Mouse (Mus musculus): ENCODE data around the gene Prlh. TPM values are rescaled to one million over a fixed set of nuclear protein-coding genes. Genes with fewer than 3 reads are reported as not detected.

The Prlh gene
- polyA plus RNA-seq (2012; rRNA removed) (not detected in 2 replicates), polyA plus RNA-seq (2014; fragmentation: Nextera tagmentation; extraction: Ambion mirVana) (not detected in 2 replicates)

- H3K27me3 ChIP-seq (ENCODE audit: control insufficient read depth, insufficient read depth, low read length) = no peaks in the 10 kb centered on the region
- H3K4me2 ChIP-seq (ENCODE audit: low read depth) = no peak within 1 kb of the TSS
- no peak within 1 kb of the TSS for H3K9ac ChIP-seq (replicated peaks)
- H3K4me1 ChIP-seq (replicated peaks; ENCODE audit: control insufficient read depth in 2 of 2, insufficient read depth in 2 of 2, low read length in 1 of 2) = peaks cover 0 to 6% of the 10 kb centered on the region in 2 experiments; a peak in 2 of 4 replicates
- H3K9me3 ChIP-seq (ENCODE audit: control insufficient read depth, low read length) = no peaks in the 10 kb centered on the region
- H3K4me3 ChIP-seq (ENCODE audit: insufficient read depth in 1 of 2, low read depth in 2 of 2, low read length in 2 of 2) = no peak within 1 kb of the TSS
- no peak within 1 kb of the TSS for H3K27ac ChIP-seq
- ATAC-seq (ENCODE audit: insufficient read depth) = no peak
- TF ChIP-seq EP300 (IDR thresholded peaks at IDR 0.05; ENCODE audit: low read depth) (no peak), CTCF (IDR thresholded peaks at IDR 0.05; ENCODE audit: low read depth) (no peak)
- no peaks in the 10 kb centered on the region for H3K36me3 ChIP-seq (replicated peaks; ENCODE audit: control insufficient read depth, insufficient read depth, low read depth)
- 65% methylated on average over 8 of the region's 8 CpGs for WGBS (ENCODE audit: insufficient replicate concordance)
- DNase-seq (ENCODE audit: low read depth in 3 of 3, low spot score in 3 of 3) = no peak
Measured at GRCm38 (mm10) chr1:90952808-90953207, at the start of gene Prlh. Gene Prlh (plus strand): TSS chr1:90953108.

- Histone ChIP-seq H3K9ac (replicated peaks) (no peak overlapping the region), H3K27ac (no peak overlapping the region), H3K4me3 (ENCODE audit: insufficient read depth in 1 of 2, low read depth in 2 of 2, low read length in 2 of 2) (no peak overlapping the region), H3K36me3 (replicated peaks; ENCODE audit: control insufficient read depth, insufficient read depth, low read depth) (no peaks in the 10 kb centered on the region), H3K9me3 (ENCODE audit: control insufficient read depth, low read length) (no peaks in the 10 kb centered on the region), H3K4me1 (replicated peaks; ENCODE audit: control insufficient read depth in 2 of 2, insufficient read depth in 2 of 2, low read length in 1 of 2) (no peaks in the 10 kb centered on the region), H3K4me2 (ENCODE audit: low read depth) (no peak overlapping the region), H3K27me3 (ENCODE audit: control insufficient read depth, insufficient read depth, low read length) (no peaks in the 10 kb centered on the region)
- ATAC-seq (ENCODE audit: insufficient read depth) = no peak
- 25% methylated on average over 3 of the region's 3 CpGs for WGBS (ENCODE audit: insufficient replicate concordance)
- no peak for DNase-seq (ENCODE audit: low read depth in 3 of 3, low spot score in 3 of 3)
- TF ChIP-seq EP300 (IDR thresholded peaks at IDR 0.05; ENCODE audit: low read depth) (no peak), CTCF (IDR thresholded peaks at IDR 0.05; ENCODE audit: low read depth) (no peak)
Measured at GRCm38 (mm10) chr1:90903211-90903945, 49.5 kb upstream of the Prlh start.

- Histone ChIP-seq H3K36me3 (replicated peaks; ENCODE audit: control insufficient read depth, insufficient read depth, low read depth) (no peaks in the 10 kb centered on the region), H3K27ac (no peak overlapping the region), H3K4me2 (ENCODE audit: low read depth) (no peak overlapping the region), H3K4me3 (ENCODE audit: insufficient read depth in 1 of 2, low read depth in 2 of 2, low read length in 2 of 2) (no peak overlapping the region), H3K9me3 (ENCODE audit: control insufficient read depth, low read length) (no peaks in the 10 kb centered on the region), H3K4me1 (replicated peaks; ENCODE audit: control insufficient read depth in 2 of 2, insufficient read depth in 2 of 2, low read length in 1 of 2) (no peaks in the 10 kb centered on the region), H3K27me3 (ENCODE audit: control insufficient read depth, insufficient read depth, low read length) (no peaks in the 10 kb centered on the region), H3K9ac (replicated peaks) (no peak overlapping the region)
- TF ChIP-seq CTCF (IDR thresholded peaks at IDR 0.05; ENCODE audit: low read depth) = no peak
- no peak for TF ChIP-seq EP300 (IDR thresholded peaks at IDR 0.05; ENCODE audit: low read depth)
- 61% methylated on average over 8 of the region's 8 CpGs for WGBS (ENCODE audit: insufficient replicate concordance)
- no peak for DNase-seq (ENCODE audit: low read depth in 3 of 3, low spot score in 3 of 3)
- ATAC-seq (ENCODE audit: insufficient read depth) = no peak
Measured at GRCm38 (mm10) chr1:90903971-90904458, 48.9 kb upstream of the Prlh start.

DNA sequence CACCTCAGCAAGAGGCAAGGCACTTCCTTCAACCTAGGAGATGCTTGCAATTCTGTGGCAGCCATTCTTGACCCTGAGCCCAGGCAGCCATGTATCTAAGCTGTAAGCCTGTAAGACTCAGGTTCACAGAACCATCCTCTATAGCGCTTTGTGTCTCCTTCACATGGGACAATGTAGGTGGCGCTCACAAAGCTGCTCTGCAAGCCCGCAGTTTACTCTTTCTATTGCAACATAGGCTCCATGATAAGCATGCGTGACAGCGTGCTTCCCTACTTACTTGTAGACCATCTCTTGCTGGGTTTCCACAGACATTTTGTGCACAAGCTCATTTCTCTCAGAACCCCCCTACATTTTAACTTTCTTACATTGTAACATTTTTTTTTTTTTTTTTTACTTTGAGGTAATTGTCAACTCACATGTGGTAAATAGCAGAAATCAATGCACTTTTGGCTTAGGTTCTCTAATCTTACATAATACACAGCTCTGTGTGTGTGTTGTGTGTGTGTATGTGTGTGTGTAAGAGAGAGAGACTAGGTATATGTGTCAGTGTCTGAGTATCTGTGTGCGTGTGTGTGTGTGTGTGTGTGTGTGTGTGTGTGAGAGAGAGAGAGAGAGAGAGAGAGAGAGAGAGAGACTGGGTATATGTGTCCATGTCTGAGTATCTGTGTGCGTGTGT lies 48.0 kb upstream of the Prlh start:
- Histone ChIP-seq H3K36me3 (replicated peaks; ENCODE audit: control insufficient read depth, insufficient read depth, low read depth) (no peaks in the 10 kb centered on the region), H3K4me2 (ENCODE audit: low read depth) (no peak overlapping the region), H3K27me3 (ENCODE audit: control insufficient read depth, insufficient read depth, low read length) (no peaks in the 10 kb centered on the region), H3K4me3 (ENCODE audit: insufficient read depth in 1 of 2, low read depth in 2 of 2, low read length in 2 of 2) (no peak overlapping the region), H3K9ac (replicated peaks) (no peak overlapping the region), H3K9me3 (ENCODE audit: control insufficient read depth, low read length) (no peaks in the 10 kb centered on the region), H3K4me1 (replicated peaks; ENCODE audit: control insufficient read depth in 2 of 2, insufficient read depth in 2 of 2, low read length in 1 of 2) (no peaks in the 10 kb centered on the region), H3K27ac (no peak overlapping the region)
- TF ChIP-seq CTCF (IDR thresholded peaks at IDR 0.05; ENCODE audit: low read depth) (no peak), EP300 (IDR thresholded peaks at IDR 0.05; ENCODE audit: low read depth) (no peak)
- DNase-seq (ENCODE audit: low read depth in 3 of 3, low spot score in 3 of 3) (no peak), ATAC-seq (ENCODE audit: insufficient read depth) (no peak)
- WGBS (ENCODE audit: insufficient replicate concordance) = 50% methylated on average over 7 of the region's 7 CpGs

GRCm38 (mm10) chr1:90906357-90906756 lies 46.6 kb upstream of the Prlh start:
- H3K27ac ChIP-seq = no peak overlapping the region
- no peaks in the 10 kb centered on the region for H3K36me3 ChIP-seq (replicated peaks; ENCODE audit: control insufficient read depth, insufficient read depth, low read depth)
- DNase-seq (ENCODE audit: low read depth in 3 of 3, low spot score in 3 of 3) (peak in 2 of 3 experiments; percentile 6 to 12), ATAC-seq (ENCODE audit: insufficient read depth) (no peak)
- no peaks in the 10 kb centered on the region for H3K4me1 ChIP-seq (replicated peaks; ENCODE audit: control insufficient read depth in 2 of 2, insufficient read depth in 2 of 2, low read length in 1 of 2)
- TF ChIP-seq CTCF (IDR thresholded peaks at IDR 0.05; ENCODE audit: low read depth) (peak; percentile 81), EP300 (IDR thresholded peaks at IDR 0.05; ENCODE audit: low read depth) (no peak)
- no peaks in the 10 kb centered on the region for H3K9me3 ChIP-seq (ENCODE audit: control insufficient read depth, low read length)
- no peak overlapping the region for H3K4me3 ChIP-seq (ENCODE audit: insufficient read depth in 1 of 2, low read depth in 2 of 2, low read length in 2 of 2)
- H3K9ac ChIP-seq (replicated peaks) = no peak overlapping the region
- H3K4me2 ChIP-seq (ENCODE audit: low read depth) = no peak overlapping the region
- 5% methylated on average over 2 of the region's 2 CpGs for WGBS (ENCODE audit: insufficient replicate concordance)
- H3K27me3 ChIP-seq (ENCODE audit: control insufficient read depth, insufficient read depth, low read length) = no peaks in the 10 kb centered on the region
